Mouse (Mus musculus) urinary bladder, postnatal 36 days (tissue): Measurements from ENCODE around the gene Marcksl1.

Experiments used
- DNase-seq, 2 experiments: peaks; one replicate each; pipeline ENCODE4 v3.0.0; 2022; ENCODE audit warnings: low spot score in 2 of 2, mixed read lengths in 1 of 2

Marcksl1 gene

DNA sequence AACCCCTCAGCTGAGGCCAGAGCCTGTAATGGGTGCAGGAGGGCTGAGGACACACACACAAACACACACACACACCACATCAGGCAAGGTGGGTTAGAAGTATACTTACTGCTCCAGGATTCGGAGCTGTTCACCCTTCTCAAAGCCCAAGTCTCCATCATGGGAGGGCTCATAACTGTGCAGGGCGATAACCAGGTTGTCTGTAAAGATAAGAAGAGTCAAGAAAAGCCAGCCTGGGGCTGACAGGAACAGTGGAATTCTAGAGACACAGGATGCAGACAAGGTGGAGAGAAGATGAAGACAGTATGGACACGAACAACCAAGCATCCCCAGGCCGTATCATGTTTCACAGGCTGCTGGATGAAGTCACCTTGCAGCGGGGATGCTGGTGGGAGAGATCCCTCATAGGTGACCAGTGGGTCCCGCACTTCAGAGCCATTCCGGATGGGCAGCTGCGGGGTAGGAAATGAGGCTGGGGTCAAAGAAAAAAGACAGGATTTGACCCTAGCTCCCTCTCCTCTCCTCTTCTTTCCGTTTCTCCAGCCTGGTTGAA is 44.0 kb downstream of the Marcksl1 start:
- DNase-seq = no peak

DNA sequence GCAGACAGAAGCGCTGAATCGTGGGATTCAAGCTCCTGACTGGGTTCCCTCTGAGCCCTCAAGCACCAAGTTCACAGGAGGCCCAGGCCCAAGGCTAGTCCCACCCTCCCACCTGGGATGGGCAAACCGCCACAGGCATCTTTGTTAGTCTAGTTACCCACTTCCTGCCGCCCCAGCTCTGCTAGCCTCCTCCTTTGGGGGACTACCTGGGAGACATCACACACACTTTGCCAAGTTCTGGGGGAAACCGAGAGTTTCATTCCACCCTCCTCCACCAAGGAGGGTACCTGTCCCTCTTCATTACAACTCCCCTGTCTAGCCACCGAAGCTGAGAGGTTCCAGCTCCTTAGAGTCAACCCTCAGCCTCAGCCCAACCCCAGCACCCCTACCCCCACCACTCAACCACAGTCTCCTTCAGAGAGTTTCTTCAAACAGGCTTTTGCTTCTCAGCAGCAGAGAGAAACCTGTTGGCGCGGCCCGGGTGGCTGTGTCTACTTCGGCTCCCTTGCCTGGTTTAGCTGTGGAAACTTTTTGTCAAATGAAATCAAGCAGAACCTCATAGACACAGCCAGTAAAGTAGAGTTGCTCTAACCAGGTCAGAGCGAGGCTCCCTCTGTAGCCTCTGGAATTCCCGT is 45.1 kb downstream of the Marcksl1 start:
- DNase-seq = no peak

- DNase-seq = no peak
Measured at GRCm38 (mm10) chr4:129561184-129561583, 47.8 kb downstream of the Marcksl1 start.

- DNase-seq = no peak
Measured at GRCm38 (mm10) chr4:129563718-129564117, 50.3 kb downstream of the Marcksl1 start.

- no peak for DNase-seq
Measured at GRCm38 (mm10) chr4:129565139-129565538, 51.8 kb downstream of the Marcksl1 start.
